Mouse (Mus musculus) left cerebral cortex, postnatal 4 days (tissue): ENCODE data around the gene Echdc1. TPM values are rescaled to one million over a fixed set of nuclear protein-coding genes. Genes with fewer than 3 reads are reported as not detected.

Source experiments
- total RNA-seq, 2 experiments: library from RNA; stranded (reverse); gene quantifications; 2 replicates each; pipeline ENCODE4 v1.2.3; 2021

The Echdc1 gene
- total RNA-seq, 2 experiments from 2014 or later, result 19.2 to 22.8 TPM

Other genes starting within 250 kb of the Echdc1 start
- 100 to 1,000 TPM; 257 to 276 TPM for gene Soga3, start 169.3 kb upstream of the Echdc1 start, total RNA-seq
- gene Gm49353, start 114.2 kb upstream of the Echdc1 start, total RNA-seq, result 10 to 100 TPM; 42.4 to 54.0 TPM
- gene 9330159F19Rik, start 101.6 kb upstream of the Echdc1 start, total RNA-seq, result 100 to 1,000 TPM; 145 to 151 TPM
- 10 to 100 TPM; 81.5 to 85.9 TPM for gene Rnf146, start 49.3 kb downstream of the Echdc1 start, total RNA-seq
- 1 to 10 TPM; 5.2 to 6.0 TPM for gene Rspo3, start 222.7 kb downstream of the Echdc1 start, total RNA-seq